Mouse (Mus musculus) testis, adult 2 months (tissue): Measurements from ENCODE around the gene Nr3c2. TPM values are rescaled to one million over a fixed set of nuclear protein-coding genes. Genes with fewer than 3 reads are reported as not detected.

Source experiments
- H3K27ac ChIP-seq: fragments of 200-500 bp; 2 replicates; pipeline ENCODE4 v1.5.1; 2012; ENCODE audit warnings: low read depth, low read length; ENCODE audit not compliant: control insufficient read depth, insufficient read depth
- H3K27me3 ChIP-seq: fragments of 200-500 bp; 2 replicates; pipeline ENCODE4 v1.6.1; 2012; ENCODE audit warnings: mild to moderate bottlenecking, low read length, moderate library complexity; ENCODE audit not compliant: control insufficient read depth, insufficient read depth
- H3K36me3 ChIP-seq: fragments of 200-500 bp; 2 replicates; pipeline ENCODE4 v1.6.1; 2012; ENCODE audit warnings: mild to moderate bottlenecking, low read length; ENCODE audit not compliant: control insufficient read depth, insufficient read depth
- H3K4me1 ChIP-seq: fragments of 200-500 bp; 2 replicates; pipeline ENCODE4 v1.6.1; 2012; ENCODE audit warnings: low read length; ENCODE audit not compliant: control insufficient read depth, insufficient read depth
- H3K4me3 ChIP-seq: fragments of 200-500 bp; 2 replicates; pipeline ENCODE4 v1.5.1; 2012; ENCODE audit warnings: low read depth, mild to moderate bottlenecking, low read length, moderate library complexity, mixed read lengths; ENCODE audit not compliant: control insufficient read depth
- CTCF ChIP-seq: fragments of 200-500 bp; IDR thresholded peaks from 2 replicates; pipeline ENCODE4 v1.5.1; 2012; ENCODE audit warnings: low read depth, mild to moderate bottlenecking, inconsistent platforms, low read length, moderate library complexity; ENCODE audit not compliant: control insufficient read depth, insufficient read depth, insufficient replicate concordance
- POLR2A ChIP-seq: fragments of 200-500 bp; IDR thresholded peaks from 2 replicates; pipeline ENCODE4 v1.6.1; 2012; ENCODE audit warnings: low read depth, mild to moderate bottlenecking, inconsistent platforms, low read length, moderate library complexity; ENCODE audit not compliant: control insufficient read depth
- polyA plus RNA-seq: library from polyadenylated mRNA; depleted of rRNA; stranded (reverse); fragments of >200 nt; gene quantifications from 2 replicates; pipeline ENCODE4 v1.2.3, GENCODE M21; 2012

Gene Nr3c2
- polyA plus RNA-seq, 1 experiment: 4.0 TPM

GRCm38 (mm10) chr8:77251134-77251533 is 351.9 kb downstream of the Nr3c2 start:
- no peak overlapping the region for H3K4me3 ChIP-seq
- TF ChIP-seq POLR2A: no peak
- TF ChIP-seq CTCF: no peak
- no peaks in the 10 kb centered on the region for H3K36me3 ChIP-seq
- H3K4me1 ChIP-seq: 0 out of 2 replicates have a peak, but pooled peaks cover 3% of the 10 kb centered on the region
- H3K27ac ChIP-seq: no peak overlapping the region
- no peaks in the 10 kb centered on the region for H3K27me3 ChIP-seq

GRCm38 (mm10) chr8:77254466-77254865 is 355.2 kb downstream of the Nr3c2 start:
- no peaks in the 10 kb centered on the region for H3K4me1 ChIP-seq
- H3K4me3 ChIP-seq: no peak overlapping the region
- TF ChIP-seq CTCF: no peak
- no peak for TF ChIP-seq POLR2A
- no peaks in the 10 kb centered on the region for H3K36me3 ChIP-seq
- no peak overlapping the region for H3K27ac ChIP-seq
- H3K27me3 ChIP-seq: no peaks in the 10 kb centered on the region

GRCm38 (mm10) chr8:77256450-77257084 is 357.3 kb downstream of the Nr3c2 start:
- H3K27ac ChIP-seq: no peak overlapping the region
- H3K27me3 ChIP-seq: no peaks in the 10 kb centered on the region
- TF ChIP-seq POLR2A (no peak), CTCF (no peak)
- H3K4me3 ChIP-seq: no peak overlapping the region
- no peaks in the 10 kb centered on the region for H3K4me1 ChIP-seq
- no peaks in the 10 kb centered on the region for H3K36me3 ChIP-seq

DNA sequence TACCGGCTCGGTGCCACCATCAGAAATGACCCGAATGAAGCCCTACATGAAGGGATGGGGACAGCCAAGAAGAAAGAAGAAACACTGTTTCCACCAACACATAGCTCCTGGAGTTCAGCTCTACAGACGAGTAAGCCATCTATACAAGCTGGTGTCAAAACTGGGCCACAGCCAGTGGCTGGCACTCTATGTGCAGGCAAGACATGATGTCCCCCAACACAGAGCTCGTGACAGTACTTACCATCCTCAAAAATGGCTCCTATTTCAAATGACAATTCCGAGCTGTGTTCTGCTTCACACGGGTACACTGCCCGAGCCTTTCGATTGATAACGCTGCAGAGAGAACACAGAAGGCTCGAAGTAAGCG is 357.8 kb downstream of the Nr3c2 start:
- Histone ChIP-seq H3K4me1 (no peaks in the 10 kb centered on the region), H3K4me3 (no peak overlapping the region), H3K36me3 (no peaks in the 10 kb centered on the region), H3K27ac (no peak overlapping the region), H3K27me3 (no peaks in the 10 kb centered on the region)
- no peak for TF ChIP-seq POLR2A
- no peak for TF ChIP-seq CTCF

DNA sequence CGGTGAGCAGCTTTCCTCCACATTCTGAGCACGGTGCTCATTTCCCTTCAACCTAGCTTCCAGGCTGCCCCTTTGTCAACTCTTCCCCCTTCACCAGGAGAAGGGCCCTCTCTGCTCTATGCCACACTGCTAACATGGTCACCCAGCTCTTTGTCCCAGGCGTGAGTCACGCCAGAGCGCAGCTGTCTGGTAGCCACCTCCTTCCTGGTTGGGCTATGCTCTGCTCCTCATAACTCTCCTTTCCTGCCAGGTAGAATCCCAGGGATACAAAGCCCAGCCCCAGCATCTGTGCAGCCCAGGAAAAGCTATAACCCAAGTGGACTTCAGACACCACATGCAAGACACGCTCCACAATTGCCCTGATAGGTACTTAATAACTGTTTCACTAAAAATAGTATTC is 362.0 kb downstream of the Nr3c2 start:
- H3K27ac ChIP-seq: no peak overlapping the region
- H3K36me3 ChIP-seq: no peaks in the 10 kb centered on the region
- no peaks in the 10 kb centered on the region for H3K4me1 ChIP-seq
- H3K27me3 ChIP-seq: no peaks in the 10 kb centered on the region
- TF ChIP-seq POLR2A (no peak), CTCF (no peak)
- no peak overlapping the region for H3K4me3 ChIP-seq

DNA sequence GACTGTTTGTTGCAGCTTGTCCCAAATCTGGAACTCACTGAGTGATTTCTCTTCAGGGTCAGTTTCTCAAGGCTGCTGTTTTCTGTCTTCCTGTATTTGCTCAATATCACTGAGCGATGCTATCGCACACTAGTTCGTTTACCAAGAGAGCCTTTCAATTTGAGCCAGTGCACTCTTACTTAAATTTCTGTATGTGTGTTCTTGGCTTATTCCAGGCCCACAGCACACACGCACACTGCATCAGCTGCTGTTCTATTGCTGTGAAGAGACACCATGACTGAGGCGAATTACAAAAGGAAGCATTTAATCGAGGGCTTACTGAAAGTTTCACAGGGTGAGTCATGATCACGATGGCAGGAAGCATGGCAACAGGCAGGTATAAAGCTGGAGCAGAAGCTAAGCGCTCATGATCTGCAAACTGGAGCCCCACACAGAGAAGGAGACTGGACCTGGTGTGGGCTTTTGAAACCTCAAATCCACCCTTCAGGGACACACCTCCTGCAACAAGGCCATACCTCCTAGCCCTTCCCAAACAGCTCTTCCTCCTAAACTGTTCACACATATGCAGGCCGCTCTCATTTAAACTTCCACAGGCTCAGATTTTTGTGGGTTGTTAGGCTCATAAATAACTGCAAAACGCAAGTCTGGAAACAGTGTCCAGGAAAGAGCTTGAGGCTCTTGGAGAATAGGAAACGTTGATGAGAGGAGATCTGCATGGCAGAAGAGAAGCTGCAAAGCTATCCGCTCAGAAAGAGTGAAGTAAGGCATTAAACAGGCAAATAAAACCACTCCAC is 363.2 kb downstream of the Nr3c2 start:
- Histone ChIP-seq H3K4me3 (no peak overlapping the region), H3K27ac (no peak overlapping the region)
- TF ChIP-seq POLR2A: no peak
- TF ChIP-seq CTCF: no peak

DNA sequence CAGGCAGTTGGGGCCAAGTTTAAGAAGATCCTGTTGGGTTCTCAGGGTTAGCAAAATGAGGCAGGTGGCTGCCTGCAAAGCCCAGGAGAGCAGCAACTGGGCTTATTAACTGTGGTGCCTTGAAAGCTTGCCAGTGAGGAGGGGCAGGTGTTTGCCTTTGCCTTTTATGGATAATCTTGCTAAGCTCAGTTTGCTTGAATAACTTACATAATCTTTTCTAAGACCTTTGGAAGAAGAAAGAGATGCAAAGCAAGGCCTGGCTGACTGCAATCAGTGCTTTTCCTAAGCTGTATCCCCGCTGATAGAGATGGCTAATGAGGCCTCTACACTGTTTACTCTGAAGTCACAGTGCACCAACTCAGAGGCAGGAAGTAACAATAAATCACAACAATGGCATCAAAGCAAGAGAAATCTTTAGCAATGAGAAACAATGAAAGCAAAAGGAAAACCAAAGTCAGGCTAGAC is 368.7 kb downstream of the Nr3c2 start:
- Histone ChIP-seq H3K36me3 (no peaks in the 10 kb centered on the region), H3K27me3 (no peaks in the 10 kb centered on the region), H3K27ac (no peak overlapping the region), H3K4me3 (no peak overlapping the region), H3K4me1 (no peaks in the 10 kb centered on the region)
- TF ChIP-seq POLR2A (no peak), CTCF (no peak)

More for the DNA sequence above, 363.2 kb downstream of the Nr3c2 start:
- H3K4me1 ChIP-seq: no peaks in the 10 kb centered on the region
- no peaks in the 10 kb centered on the region for H3K36me3 ChIP-seq
- H3K27me3 ChIP-seq: no peaks in the 10 kb centered on the region
